Mouse (Mus musculus) heart, embryonic 11.5 days (tissue): ENCODE measurements around the gene Prkce. TPM values are rescaled to one million over a fixed set of nuclear protein-coding genes. Genes with fewer than 3 reads are reported as not detected.
A peak's percentile ranks its signal among the peaks of the same experiment; 100 is the strongest.

Experiments
- ATAC-seq: fragments of 200-750 bp; cut with Nextera tagmentation; replicated peaks from 2 replicates; pipeline ENCODE4 v1.8.0; 2017; ENCODE audit warnings: moderate library complexity; ENCODE audit not compliant: insufficient number of reproducible peaks, low FRiP score, low TSS enrichment
- H3K27ac ChIP-seq: fragments of 300-500 bp; sonication (generic); 2 replicates; pipeline ENCODE4 v1.5.1; 2014; ENCODE audit warnings: mild to moderate bottlenecking, low read depth, low read length
- H3K27me3 ChIP-seq: fragments of 300-500 bp; sonication (generic); 2 replicates; pipeline ENCODE4 v1.6.1; 2014; ENCODE audit warnings: mild to moderate bottlenecking, low read length, mixed read lengths; ENCODE audit not compliant: control insufficient read depth, insufficient read depth
- H3K36me3 ChIP-seq: fragments of 300-500 bp; sonication (generic); 2 replicates; pipeline ENCODE4 v1.6.1; 2014; ENCODE audit warnings: mild to moderate bottlenecking, low read length, moderate library complexity, mixed read lengths; ENCODE audit not compliant: control insufficient read depth, insufficient read depth
- H3K4me1 ChIP-seq: fragments of 300-500 bp; sonication (generic); 2 replicates; pipeline ENCODE4 v1.6.1; 2014; ENCODE audit warnings: low read length; ENCODE audit not compliant: control insufficient read depth, insufficient read depth
- H3K4me2 ChIP-seq: fragments of 300-500 bp; sonication (generic); 2 replicates; pipeline ENCODE4 v1.6.1; 2014; ENCODE audit warnings: mild to moderate bottlenecking, moderate library complexity
- H3K4me3 ChIP-seq: fragments of 300-500 bp; sonication (generic); 2 replicates; pipeline ENCODE4 v1.5.1; 2014; ENCODE audit warnings: low read depth, low read length
- H3K9ac ChIP-seq: fragments of 300-500 bp; sonication (generic); 2 replicates; pipeline ENCODE4 v1.6.1; 2014; ENCODE audit warnings: mild to moderate bottlenecking, low read depth, low read length, moderate library complexity
- H3K9me3 ChIP-seq: fragments of 300-500 bp; sonication (generic); replicated peaks from 2 replicates; pipeline ENCODE4 v1.6.1; 2016; ENCODE audit warnings: low read length; ENCODE audit not compliant: control insufficient read depth
- WGBS: fragments of 180-500 bp; shearing (Covaris S2); extraction: QIAGEN DNeasy Blood & Tissue Kit; methylation state at CpG from one replicate; pipeline ENCODE4 v1.1.7; 2014; ENCODE audit not compliant: insufficient replicate concordance; 5-methylcytosine and 5-hydroxymethylcytosine counted together
- polyA plus RNA-seq: library from polyadenylated mRNA; unstranded; fragments of >200 nt; fragmentation: Nextera tagmentation; extraction: Ambion mirVana; gene quantifications from 2 replicates; pipeline ENCODE4 v1.2.1, GENCODE M21; 2014

Gene Prkce
- polyA plus RNA-seq, 1 experiment from 2014 or later, result 12.8 TPM

GRCm38 (mm10) chr17:86313413-86314139 is 146.0 kb downstream of the Prkce start:
- Histone ChIP-seq H3K4me3 (no peak overlapping the region), H3K27ac (peak overlapping the region; percentile 85), H3K27me3 (no peaks in the 10 kb centered on the region), H3K9me3 (no peaks in the 10 kb centered on the region), H3K9ac (0 out of 2 replicates have a peak overlapping the region, but pooled peaks have one; percentile 10), H3K4me1 (peaks cover 29% of the 10 kb centered on the region), H3K36me3 (no peaks in the 10 kb centered on the region), H3K4me2 (no peak overlapping the region; the same call in 1 of the 2 replicates)
- ATAC-seq, result peak; percentile 93
- WGBS, result 31% methylated on average over 8 of the region's 8 CpGs

DNA sequence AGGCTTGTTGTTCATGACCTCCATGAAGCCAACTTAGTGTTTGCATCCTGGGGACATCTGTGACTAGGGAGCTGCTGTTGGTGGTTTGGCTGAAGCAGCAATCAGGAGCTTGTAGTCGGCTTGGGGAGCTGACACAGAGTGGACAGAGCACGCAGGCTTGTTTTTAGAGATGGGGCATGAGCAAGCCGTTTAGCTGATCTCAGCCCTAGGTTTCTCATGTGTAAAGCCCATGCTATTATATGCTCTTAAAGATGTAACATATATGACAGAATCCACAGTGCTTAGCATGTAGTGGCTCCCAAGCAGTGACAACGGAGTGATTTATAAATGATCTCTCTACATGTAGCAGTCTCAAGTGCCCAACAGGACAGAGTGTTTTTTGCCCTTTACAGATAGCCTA is 148.3 kb downstream of the Prkce start:
- Histone ChIP-seq H3K4me3 (no peak overlapping the region), H3K27me3 (no peaks in the 10 kb centered on the region), H3K9ac (no peak overlapping the region), H3K9me3 (no peaks in the 10 kb centered on the region), H3K36me3 (no peaks in the 10 kb centered on the region), H3K27ac (no peak overlapping the region), H3K4me1 (peaks cover 26% of the 10 kb centered on the region), H3K4me2 (no peak overlapping the region)
- ATAC-seq, result no peak
- 85% methylated on average over 4 of the region's 4 CpGs for WGBS

- no peak for ATAC-seq
- H3K27ac ChIP-seq, result no peak overlapping the region
- H3K9ac ChIP-seq, result no peak overlapping the region
- no peak overlapping the region for H3K4me3 ChIP-seq
- no peak overlapping the region for H3K4me2 ChIP-seq
- peaks cover 26% of the 10 kb centered on the region for H3K4me1 ChIP-seq
- H3K36me3 ChIP-seq, result no peaks in the 10 kb centered on the region
- H3K27me3 ChIP-seq, result no peaks in the 10 kb centered on the region
- H3K9me3 ChIP-seq, result no peaks in the 10 kb centered on the region
- WGBS, result 87% methylated on average over 5 of the region's 5 CpGs
Observed at GRCm38 (mm10) chr17:86316771-86317170, 149.2 kb downstream of the Prkce start.

DNA sequence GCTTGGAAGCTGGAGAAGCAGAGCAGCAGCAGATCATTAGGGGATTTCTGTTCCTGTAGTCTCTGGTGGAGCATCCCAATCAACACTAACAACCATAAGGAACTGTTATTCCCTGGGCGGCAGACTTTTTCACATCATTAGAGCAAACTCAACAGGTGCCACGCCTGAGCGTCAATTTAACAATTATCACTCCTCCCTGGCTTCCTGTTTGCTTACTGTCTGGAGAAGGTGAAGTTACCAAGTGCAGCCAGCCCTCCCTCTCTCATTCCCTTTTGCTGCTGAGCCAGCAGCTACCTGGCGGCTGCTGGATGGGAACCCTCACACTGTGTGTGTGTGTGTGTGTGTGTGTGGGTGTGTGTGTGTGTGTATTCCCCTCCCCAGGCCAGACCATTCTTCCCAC is 149.6 kb downstream of the Prkce start:
- H3K27me3 ChIP-seq, result no peaks in the 10 kb centered on the region
- no peak overlapping the region for H3K4me3 ChIP-seq
- H3K27ac ChIP-seq, result no peak overlapping the region
- no peaks in the 10 kb centered on the region for H3K9me3 ChIP-seq
- no peak overlapping the region for H3K9ac ChIP-seq
- no peak for ATAC-seq
- H3K4me1 ChIP-seq, result peaks cover 26% of the 10 kb centered on the region
- WGBS, result 63% methylated on average over 4 of the region's 4 CpGs
- H3K4me2 ChIP-seq, result no peak overlapping the region
- H3K36me3 ChIP-seq, result no peaks in the 10 kb centered on the region

- Histone ChIP-seq H3K27me3 (no peaks in the 10 kb centered on the region), H3K4me2 (no peak overlapping the region), H3K9ac (no peak overlapping the region), H3K4me3 (no peak overlapping the region), H3K9me3 (no peaks in the 10 kb centered on the region), H3K36me3 (no peaks in the 10 kb centered on the region), H3K27ac (no peak overlapping the region), H3K4me1 (peaks cover 28% of the 10 kb centered on the region)
- ATAC-seq, result no peak
- 92% methylated on average over 13 of the region's 13 CpGs for WGBS
Observed at GRCm38 (mm10) chr17:86319967-86320602, 152.5 kb downstream of the Prkce start.

DNA sequence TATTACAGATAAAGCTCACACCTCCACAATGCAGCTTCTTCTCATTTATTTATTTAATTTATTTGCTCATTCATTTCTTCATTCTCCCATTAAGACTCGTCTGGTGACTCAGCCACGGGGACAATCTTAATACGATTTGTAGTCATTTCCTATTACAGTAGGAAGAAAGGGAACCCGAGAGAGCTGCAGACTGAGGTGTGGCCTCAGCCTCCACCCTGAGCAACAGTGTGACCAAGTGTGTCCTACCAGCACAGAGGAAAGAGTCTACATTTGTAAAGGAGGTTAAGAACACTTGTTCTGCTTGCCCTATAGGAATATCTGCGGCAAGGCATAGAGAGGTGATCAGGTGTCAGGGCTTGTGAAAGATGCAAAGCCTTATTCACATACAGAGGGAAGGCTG is 155.3 kb downstream of the Prkce start:
- peaks cover 42% of the 10 kb centered on the region for H3K4me1 ChIP-seq
- no peak overlapping the region for H3K4me3 ChIP-seq
- H3K9me3 ChIP-seq, result no peaks in the 10 kb centered on the region
- no peak for ATAC-seq
- no peak overlapping the region for H3K9ac ChIP-seq
- no peak overlapping the region for H3K27ac ChIP-seq
- H3K4me2 ChIP-seq, result no peak overlapping the region
- 75% methylated on average over 5 of the region's 5 CpGs for WGBS
- no peaks in the 10 kb centered on the region for H3K27me3 ChIP-seq
- H3K36me3 ChIP-seq, result no peaks in the 10 kb centered on the region

GRCm38 (mm10) chr17:86323310-86323709 is 155.7 kb downstream of the Prkce start:
- ATAC-seq, result no peak
- no peaks in the 10 kb centered on the region for H3K9me3 ChIP-seq
- no peak overlapping the region for H3K4me2 ChIP-seq
- H3K4me1 ChIP-seq, result peaks cover 46% of the 10 kb centered on the region
- H3K27me3 ChIP-seq, result no peaks in the 10 kb centered on the region
- H3K4me3 ChIP-seq, result no peak overlapping the region
- H3K27ac ChIP-seq, result peak overlapping the region; percentile 15; the same call in 1 of the 2 replicates
- no peak overlapping the region for H3K9ac ChIP-seq
- H3K36me3 ChIP-seq, result no peaks in the 10 kb centered on the region
- WGBS, result 54% methylated on average over 4 of the region's 4 CpGs

GRCm38 (mm10) chr17:86323909-86324686 is 156.5 kb downstream of the Prkce start:
- no peak overlapping the region for H3K9ac ChIP-seq
- WGBS, result 54% methylated on average over 6 of the region's 6 CpGs
- H3K27ac ChIP-seq, result 0 out of 2 replicates have a peak overlapping the region, but pooled peaks have one; percentile 25
- no peaks in the 10 kb centered on the region for H3K9me3 ChIP-seq
- no peaks in the 10 kb centered on the region for H3K36me3 ChIP-seq
- ATAC-seq, result no peak
- no peaks in the 10 kb centered on the region for H3K27me3 ChIP-seq
- H3K4me1 ChIP-seq, result peaks cover 52% of the 10 kb centered on the region
- no peak overlapping the region for H3K4me3 ChIP-seq
- no peak overlapping the region for H3K4me2 ChIP-seq
